Mouse (Mus musculus): ENCODE results near the gene Zyg11a.

GRCm38 (mm10) chr4:108136938-108137337, 80.9 kb downstream of the Zyg11a start:
- TF ChIP-seq POLR2A (IDR thresholded peaks at IDR 0.05; ENCODE audit: insufficient read depth, low read length) (no peak), CTCF (IDR thresholded peaks at IDR 0.05; ENCODE audit: low read depth, low read length) (no peak)

Data from ES-Bruce4 (cell line).